ENCODE assay signal across 28 mouse cellular contexts in the genomic region with DNA sequence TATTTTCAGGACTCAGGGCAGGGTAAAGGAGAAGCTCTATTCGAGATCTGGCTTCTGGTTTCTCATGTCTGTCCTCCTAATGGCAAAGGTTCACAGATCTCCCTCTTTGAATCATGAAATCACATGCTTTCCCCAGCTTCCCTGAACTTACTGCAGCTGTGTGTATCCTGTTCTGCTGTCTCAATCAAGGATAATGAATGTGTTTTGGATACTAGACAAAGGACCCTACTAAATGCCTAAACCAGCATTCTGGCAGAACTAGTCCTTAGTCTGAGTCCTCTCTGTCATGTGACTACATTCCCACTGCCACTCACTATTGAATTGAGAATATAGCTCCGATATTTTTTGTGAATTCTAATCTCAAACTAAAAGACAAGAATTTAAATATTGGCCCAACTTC.
A peak's percentile ranks its signal among the peaks of the same experiment; 100 is the strongest.
DNase-seq lines count a peak whose midpoint lies in the region; ATAC-seq and TF ChIP-seq lines count a peak whose summit lies in the region.
"Had no signal": no experiment of that assay in that cellular context is flagged by ENCODE, and none has a peak within 500 bp of the region (broad histone marks: within the 10 kb centered on the region; RNA-seq: fewer than 3 reads in every experiment).

No protein-coding gene starts in this region.

- H3K27me3 ChIP-seq in forebrain, embryonic 13.5 days, result no peaks in the 10 kb centered on the region
- no peaks in the 10 kb centered on the region for H3K27me3 ChIP-seq in forebrain, embryonic 10.5 days (ENCODE audit: poor library complexity, severe bottlenecking)
- H3K27me3 ChIP-seq in forebrain, embryonic 15.5 days, result no peaks in the 10 kb centered on the region
- no peaks in the 10 kb centered on the region for H3K27me3 ChIP-seq in forebrain, embryonic 12.5 days
- H3K27me3 ChIP-seq in forebrain, postnatal 0 days (ENCODE audit: insufficient read depth, low read length), result no peaks in the 10 kb centered on the region
- H3K27me3 ChIP-seq: CH12.LX; embryonic facial prominence, embryonic 13.5 days; embryonic facial prominence, embryonic 15.5 days; Patski had no signal

- DNase-seq in forebrain, embryonic 10.5 days (ENCODE audit: extremely low spot score, low spot score), result no peak
- peak; percentile 12 for DNase-seq in brain, embryonic 18.5 days (ENCODE audit: low read depth, low spot score)
- peak; percentile 5 for DNase-seq in forebrain, postnatal 0 days
- no peak for DNase-seq in adrenal gland, adult 18-20 months (ENCODE audit: low spot score in 2 of 2)
- no peak for DNase-seq in adipocyte (ENCODE audit: low spot score)
- DNase-seq: adrenal gland, adult 8-10 months; adrenal gland, postnatal 14 days; adrenal gland, postnatal 36 days; B cell, adult 2 months; cerebellum, adult 11 months; cerebellum, adult 18-20 months; cerebellum, adult 8-10 months; cerebellum, adult 9-11 months; cerebellum, postnatal 14 days; cerebellum, postnatal 36 days; embryo, embryonic 11 days; gastrocnemius, adult 2 months had no signal

- no peaks in the 10 kb centered on the region for H3K9me3 ChIP-seq in forebrain, embryonic 13.5 days (replicated peaks)
- no peaks in the 10 kb centered on the region for H3K9me3 ChIP-seq in forebrain, embryonic 10.5 days
- no peaks in the 10 kb centered on the region for H3K9me3 ChIP-seq in forebrain, embryonic 15.5 days
- H3K9me3 ChIP-seq in forebrain, embryonic 12.5 days, result no peaks in the 10 kb centered on the region
- H3K9me3 ChIP-seq in forebrain, postnatal 0 days (ENCODE audit: low read length), result no peaks in the 10 kb centered on the region
- H3K9me3 ChIP-seq: embryonic facial prominence, embryonic 13.5 days; embryonic facial prominence, embryonic 15.5 days; G1E had no signal

- ATAC-seq in forebrain, embryonic 13.5 days, result peak; percentile 67; the same call in 1 of the 2 replicates
- peak; percentile 61; the same call in 1 of the 2 replicates for ATAC-seq in forebrain, embryonic 15.5 days (replicated peaks)
- ATAC-seq in forebrain, embryonic 12.5 days (ENCODE audit: low FRiP score), result no peak
- peak; percentile 71 for ATAC-seq in forebrain, postnatal 0 days
- ATAC-seq: activated CD4-positive, CD25-positive, alpha-beta regulatory T cell, adult 4 months; CD4-positive, CD25-positive, alpha-beta regulatory T cell, adult 4 months; Patski had no signal

- H3K4me3 ChIP-seq in forebrain, embryonic 13.5 days, result no peak overlapping the region
- no peak overlapping the region for H3K4me3 ChIP-seq in forebrain, embryonic 10.5 days
- H3K4me3 ChIP-seq in forebrain, embryonic 15.5 days, result no peak overlapping the region
- no peak overlapping the region for H3K4me3 ChIP-seq in forebrain, embryonic 12.5 days (replicated peaks)
- H3K4me3 ChIP-seq in forebrain, postnatal 0 days (ENCODE audit: low read depth, low read length), result no peak overlapping the region
- H3K4me3 ChIP-seq: embryonic facial prominence, embryonic 13.5 days; embryonic facial prominence, embryonic 15.5 days; erythroblast, embryonic 14.5 days; gastrocnemius, adult 2 months had no signal

- no peak overlapping the region for H3K27ac ChIP-seq in forebrain, embryonic 13.5 days
- H3K27ac ChIP-seq in forebrain, embryonic 10.5 days, result no peak overlapping the region
- no peak overlapping the region for H3K27ac ChIP-seq in forebrain, embryonic 15.5 days (replicated peaks)
- H3K27ac ChIP-seq in forebrain, embryonic 12.5 days, result no peak overlapping the region
- no peak overlapping the region for H3K27ac ChIP-seq in forebrain, postnatal 0 days (ENCODE audit: low read depth, low read length)
- H3K27ac ChIP-seq: embryonic facial prominence, embryonic 13.5 days; embryonic facial prominence, embryonic 15.5 days; gastrocnemius, adult 2 months had no signal

- H3K9ac ChIP-seq in forebrain, embryonic 13.5 days, result no peak overlapping the region
- H3K9ac ChIP-seq in forebrain, embryonic 15.5 days (replicated peaks), result no peak overlapping the region
- H3K9ac ChIP-seq in forebrain, embryonic 12.5 days, result no peak overlapping the region
- no peak overlapping the region for H3K9ac ChIP-seq in forebrain, postnatal 0 days
- H3K9ac ChIP-seq: embryonic facial prominence, embryonic 13.5 days; embryonic facial prominence, embryonic 15.5 days had no signal

- no peak for TF ChIP-seq CTCF in forebrain, postnatal 0 days (IDR thresholded peaks at IDR 0.05; ENCODE audit: low read depth)

- WGBS in forebrain, embryonic 13.5 days, result 53% methylated on average over 2 of the region's 2 CpGs
- 76% methylated on average over 2 of the region's 2 CpGs for WGBS in forebrain, embryonic 10.5 days
- WGBS in forebrain, embryonic 15.5 days, result 61% methylated on average over 2 of the region's 2 CpGs
- 74% methylated on average over 2 of the region's 2 CpGs for WGBS in forebrain, embryonic 12.5 days
- 42% methylated on average over 2 of the region's 2 CpGs for WGBS in forebrain, postnatal 0 days

- H3K4me2 ChIP-seq in forebrain, embryonic 13.5 days, result no peak overlapping the region
- H3K4me2 ChIP-seq in forebrain, embryonic 15.5 days (replicated peaks), result no peak overlapping the region
- no peak overlapping the region for H3K4me2 ChIP-seq in forebrain, embryonic 12.5 days
- no peak overlapping the region for H3K4me2 ChIP-seq in forebrain, postnatal 0 days (ENCODE audit: low read depth)
- H3K4me2 ChIP-seq: embryonic facial prominence, embryonic 13.5 days; embryonic facial prominence, embryonic 15.5 days had no signal

- H3K4me1 ChIP-seq in forebrain, embryonic 13.5 days, result no peaks in the 10 kb centered on the region
- no peaks in the 10 kb centered on the region for H3K4me1 ChIP-seq in forebrain, embryonic 10.5 days
- H3K4me1 ChIP-seq in forebrain, embryonic 15.5 days, result no peaks in the 10 kb centered on the region
- H3K4me1 ChIP-seq in forebrain, embryonic 12.5 days, result no peaks in the 10 kb centered on the region
- no peaks in the 10 kb centered on the region for H3K4me1 ChIP-seq in forebrain, postnatal 0 days (ENCODE audit: insufficient read depth)
- H3K4me1 ChIP-seq: embryonic facial prominence, embryonic 13.5 days; embryonic facial prominence, embryonic 15.5 days had no signal

- H3K36me3 ChIP-seq in forebrain, embryonic 13.5 days (ENCODE audit: poor library complexity, severe bottlenecking), result no peaks in the 10 kb centered on the region
- no peaks in the 10 kb centered on the region for H3K36me3 ChIP-seq in forebrain, embryonic 10.5 days (replicated peaks)
- no peaks in the 10 kb centered on the region for H3K36me3 ChIP-seq in forebrain, embryonic 15.5 days
- no peaks in the 10 kb centered on the region for H3K36me3 ChIP-seq in forebrain, embryonic 12.5 days (replicated peaks)
- H3K36me3 ChIP-seq in forebrain, postnatal 0 days (ENCODE audit: insufficient read depth), result no peaks in the 10 kb centered on the region
- H3K36me3 ChIP-seq: embryonic facial prominence, embryonic 13.5 days; embryonic facial prominence, embryonic 15.5 days; G1E had no signal

Comparison
In these comparisons a context has a peak if more than half of its experiments do, and no peak if none do; other contexts are left out.
1. DNase-seq: peak in brain, embryonic 18.5 days (single experiment) and forebrain, postnatal 0 days (single experiment); none in forebrain, embryonic 10.5 days (single experiment), adrenal gland, adult 18-20 months (0 of 2) and adipocyte (single experiment).